Mouse (Mus musculus): ENCODE measurements around the gene Zfp641.

The Zfp641 gene

GRCm38 (mm10) chr15:98295628-98296551 is at the start of gene Zfp641:
Gene Zfp641, minus strand, starts transcription at chr15:98296161.
- CTCF ChIA-PET: no interaction called here

DNA sequence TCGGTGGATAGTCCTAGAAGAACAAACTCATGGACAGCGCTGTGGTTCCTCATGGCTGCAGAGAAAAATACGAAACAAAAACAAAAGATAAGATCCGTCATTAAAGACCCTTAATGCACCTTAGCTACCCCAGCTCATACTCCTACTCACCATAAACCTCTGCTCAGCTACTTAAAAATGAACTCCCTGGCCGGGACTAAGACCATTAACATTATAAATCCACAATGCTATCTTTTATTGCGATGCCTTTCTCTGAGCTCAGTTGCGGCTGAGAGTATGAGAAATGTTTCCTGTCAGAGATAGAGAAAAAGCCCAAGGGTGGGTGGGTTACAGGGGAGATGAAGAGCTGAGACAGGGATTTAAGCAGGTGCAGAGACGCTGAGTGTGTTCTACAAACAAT is 44.9 kb upstream of the Zfp641 start, which contains the start of gene Olfr284:
TSS of gene Olfr284 (minus strand) at position 101 of the 400 bp plus-strand sequence.
- CTCF ChIA-PET: no interaction called here

GRCm38 (mm10) chr15:98317177-98317724 is 21.3 kb upstream of the Zfp641 start, which contains the start of gene Olfr285:
Gene Olfr285, minus strand, starts transcription at chr15:98317353.
- CTCF ChIA-PET: no interaction called here

DNA sequence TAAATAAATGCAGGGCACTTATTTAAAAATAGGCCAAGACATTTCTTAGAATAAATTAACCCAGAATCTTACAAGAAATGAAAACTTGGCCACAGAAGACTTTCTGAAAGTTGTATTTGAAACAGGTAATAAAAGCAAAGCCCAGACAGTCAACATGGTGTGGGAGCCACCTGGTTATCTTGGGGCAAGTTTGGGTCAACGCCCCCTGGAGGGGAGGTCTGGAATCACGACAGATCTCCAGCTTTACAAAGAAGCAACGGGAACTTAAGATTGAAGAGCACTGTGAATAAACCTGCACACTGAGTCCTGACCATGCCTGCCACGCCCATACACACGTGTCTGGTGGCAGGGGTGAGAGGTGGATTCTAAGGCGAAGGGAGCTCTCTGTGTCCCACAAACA is 19.7 kb upstream of the Zfp641 start:
- CTCF ChIA-PET: no interaction called here

- CTCF ChIA-PET: no interaction called here
Observed at GRCm38 (mm10) chr15:98293651-98294050, 2.3 kb downstream of the Zfp641 start.

- CTCF ChIA-PET: no interaction called here
Observed at GRCm38 (mm10) chr15:98288566-98288965, 7.4 kb downstream of the Zfp641 start.

DNA sequence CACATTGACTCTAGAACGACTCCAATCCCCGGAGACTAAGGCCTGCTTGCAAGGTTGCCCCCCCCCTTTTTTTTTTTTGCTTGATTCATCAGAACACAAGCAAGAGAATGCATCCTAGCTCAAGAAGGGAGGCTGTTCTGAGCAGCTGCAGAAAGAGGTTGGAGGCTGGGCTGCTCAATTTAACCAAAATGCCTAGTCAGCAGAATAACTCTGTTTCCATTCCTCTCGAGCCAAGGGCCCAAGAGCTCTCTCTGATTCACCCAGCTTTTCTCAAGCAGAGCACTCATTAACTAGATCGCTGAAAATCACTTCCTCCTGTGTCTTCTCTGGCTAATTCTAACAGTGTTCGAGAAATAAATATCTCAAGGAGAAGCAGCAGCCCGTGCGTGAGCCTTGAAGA is 9.5 kb downstream of the Zfp641 start:
- CTCF ChIA-PET: no interaction called here

DNA sequence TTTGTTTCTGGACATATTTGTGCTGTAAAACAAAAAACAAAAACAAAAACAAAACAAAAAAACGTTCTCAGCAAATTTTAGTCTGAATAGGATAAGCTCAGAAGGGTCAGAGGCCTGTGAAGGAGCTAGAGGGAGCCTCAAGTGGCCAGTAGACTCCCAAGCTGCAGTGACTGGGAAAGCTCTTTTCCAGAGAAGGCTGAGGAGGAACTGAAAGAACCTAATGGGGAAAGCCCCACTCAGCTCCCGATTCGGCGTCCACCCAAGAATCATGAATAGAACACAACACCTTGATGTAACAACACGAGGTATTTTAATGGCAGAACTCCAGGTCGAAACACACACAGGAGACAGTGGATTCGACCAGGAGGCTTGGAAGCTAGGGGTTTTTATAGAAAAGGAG is 38.2 kb downstream of the Zfp641 start:
- CTCF ChIA-PET: no interaction called here

DNA sequence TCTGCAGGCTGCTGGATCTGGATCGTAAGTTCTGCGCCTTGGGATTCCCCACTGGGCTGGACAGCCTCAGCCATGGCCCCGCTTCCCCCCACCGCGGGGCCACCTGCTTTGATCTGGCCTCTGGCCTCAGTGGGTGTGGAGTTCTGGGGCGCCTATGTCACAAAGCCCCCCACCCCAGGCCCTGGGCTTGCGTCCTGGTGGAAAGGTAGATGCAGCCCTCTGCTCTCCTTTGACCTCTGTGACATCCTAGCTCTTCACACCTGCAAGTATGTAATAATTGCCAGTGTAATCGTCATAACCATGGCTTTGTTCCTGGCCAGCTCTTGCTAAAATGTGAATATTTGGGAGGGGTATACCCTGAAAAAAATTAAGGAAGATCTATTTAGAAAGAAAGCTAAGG is 38.8 kb downstream of the Zfp641 start, which contains the start of gene H1fnt:
TSS of gene H1fnt (minus strand) at position 101 of the 400 bp plus-strand sequence.
- CTCF ChIA-PET: no interaction called here

DNA sequence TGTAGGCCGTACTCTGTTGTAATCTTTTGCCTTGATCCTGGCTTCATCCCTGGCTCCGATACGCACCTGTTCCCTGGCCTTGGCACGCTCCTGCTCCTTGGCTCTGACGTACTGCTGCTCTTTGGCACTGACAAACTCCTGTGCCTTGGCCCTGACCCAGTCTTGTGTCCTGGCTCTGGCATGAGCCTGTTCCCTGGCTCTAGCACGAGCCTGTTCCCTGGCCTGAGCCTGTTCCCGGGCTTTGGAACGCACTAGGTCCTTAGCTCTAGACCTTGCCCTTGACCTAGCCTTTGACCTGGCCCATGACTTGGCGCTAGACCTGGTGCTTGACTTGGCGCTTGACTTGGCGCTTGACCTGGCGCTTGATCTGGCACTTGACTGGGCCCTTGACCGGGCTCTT is 39.7 kb downstream of the Zfp641 start:
- CTCF ChIA-PET: no interaction called here

All from spleen, embryonic (tissue).